Mouse (Mus musculus): ENCODE measurements at regions not wholly inside any gene's neighbourhood (a gene's known extent, or its start where the extent isn't known, plus 50 kb on each side); places are given as distances from the start of the nearest gene placed in this dataset.

DNA sequence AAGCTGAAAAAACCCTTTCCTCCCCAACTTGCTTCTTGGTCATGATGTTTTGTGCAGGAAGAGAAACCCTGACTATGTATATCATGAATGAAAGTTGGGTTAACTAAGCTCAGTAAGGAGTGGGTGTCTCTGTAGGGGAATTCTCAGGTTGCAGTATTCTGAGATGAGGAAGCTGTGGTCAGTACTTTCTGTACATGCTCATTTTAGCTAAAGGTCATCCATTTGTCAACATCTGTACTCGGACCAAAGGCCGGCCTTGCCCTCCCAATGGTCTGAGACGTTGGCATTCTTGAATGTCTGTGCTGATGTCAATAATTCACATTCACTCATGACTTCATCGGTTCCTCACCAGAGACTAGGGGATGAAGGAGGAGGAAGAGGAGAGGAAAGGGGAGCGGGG lies 94.9 kb upstream of the Parp11 start:
- no peak for DNase-seq

DNA sequence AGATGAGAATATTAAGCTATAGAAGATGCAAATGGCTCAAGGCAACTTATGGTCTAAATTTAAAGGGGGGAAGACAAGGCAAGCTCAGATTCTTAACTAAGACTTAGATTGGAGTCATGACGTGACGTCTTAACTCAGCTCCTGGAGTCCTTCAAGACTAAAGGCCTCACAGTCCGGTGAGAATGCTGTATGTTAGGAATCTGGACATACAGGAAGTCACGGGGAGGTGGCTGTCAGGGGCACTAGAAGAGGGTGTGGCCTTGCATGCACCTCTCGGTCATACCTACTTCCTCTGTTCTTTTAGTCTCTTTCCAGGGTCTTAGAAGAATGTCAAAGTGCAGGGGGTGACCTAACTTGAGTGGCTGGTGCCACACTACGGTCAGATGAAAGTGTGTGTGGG lies 91.5 kb upstream of the Parp11 start:
- no peak for DNase-seq

DNA sequence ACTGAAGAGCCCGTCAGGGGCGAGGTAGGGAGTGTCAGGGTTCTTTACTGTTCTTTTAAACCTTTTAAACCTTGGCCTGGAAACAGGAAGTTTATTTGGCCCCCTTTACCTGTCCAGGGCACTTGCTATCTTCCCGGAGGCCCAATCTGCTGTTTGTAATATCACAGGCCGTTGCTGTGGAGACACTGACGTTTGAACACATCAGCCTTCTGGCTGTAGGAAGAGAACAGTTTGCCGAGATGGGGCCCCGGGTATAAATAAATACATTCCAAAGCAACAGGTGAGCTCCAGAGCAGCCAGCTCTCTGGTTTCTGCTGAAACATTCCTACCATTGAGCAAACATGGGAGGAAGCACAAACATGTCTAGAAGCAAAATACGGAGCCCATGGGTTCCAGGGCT lies 90.2 kb upstream of the Parp11 start:
- no peak for DNase-seq

DNA sequence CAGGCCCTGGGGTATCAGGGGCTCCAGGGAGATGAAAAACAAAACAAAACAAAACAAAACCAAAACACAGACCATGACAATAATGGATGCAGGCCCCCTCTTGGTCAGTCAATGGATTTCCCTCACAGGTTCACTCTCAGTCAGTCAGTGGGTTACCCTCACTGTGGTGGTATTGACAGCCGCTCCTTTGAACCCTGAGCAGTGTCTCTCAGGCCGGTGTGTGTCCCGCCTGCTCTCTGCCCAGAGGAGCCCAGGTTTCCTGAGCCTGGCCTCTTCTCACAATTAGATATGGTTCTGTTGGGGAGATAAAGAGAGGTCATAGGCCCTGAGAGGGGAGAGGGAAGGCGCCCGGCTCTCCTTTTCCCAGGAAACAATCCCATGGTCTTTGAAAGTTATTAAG lies 87.8 kb upstream of the Parp11 start:
- no peak for DNase-seq

DNA sequence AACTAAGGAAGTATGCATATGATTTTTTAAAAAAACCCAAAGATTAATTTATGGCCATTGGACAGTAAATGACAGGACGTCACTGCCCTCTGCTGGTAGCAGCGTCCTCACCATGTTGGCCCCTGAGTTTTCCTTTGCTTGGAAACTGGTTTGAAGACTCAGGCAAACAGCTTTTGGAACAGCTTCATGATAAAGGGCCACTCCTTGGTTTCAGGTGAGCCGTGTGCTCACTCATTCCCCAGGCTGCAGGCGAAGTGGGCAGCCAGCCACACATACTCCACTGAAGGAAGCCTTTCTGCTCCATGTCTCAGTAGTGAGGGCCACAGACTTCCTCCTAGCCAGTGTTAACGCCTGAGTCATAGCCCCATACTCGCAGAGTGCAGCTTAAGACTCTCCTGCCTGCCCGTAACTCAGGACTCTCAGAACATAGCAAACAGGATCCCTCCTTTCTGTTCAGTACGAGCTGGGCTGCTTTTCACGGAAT lies 87.2 kb upstream of the Parp11 start:
- peak; percentile 85 for DNase-seq

DNA sequence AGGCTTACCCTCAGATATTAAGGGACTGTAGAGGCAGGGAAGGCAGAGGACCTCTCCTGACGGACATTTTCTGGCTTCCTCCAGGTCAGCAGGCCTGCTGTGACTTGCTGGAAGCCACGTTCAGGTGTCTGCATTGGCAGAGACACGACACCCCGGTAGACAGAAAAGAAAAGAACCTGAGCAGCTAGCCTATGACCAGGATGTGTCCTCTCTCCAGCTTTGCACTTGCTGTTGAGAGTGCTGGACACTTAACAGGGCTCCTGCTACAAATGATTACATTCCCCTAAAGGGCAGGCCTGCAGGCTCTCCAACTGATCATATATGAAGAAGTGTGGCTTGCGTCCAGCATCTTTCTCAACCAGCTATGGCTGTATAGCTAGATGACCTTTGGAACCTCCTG lies 84.5 kb upstream of the Parp11 start:
- DNase-seq = no peak

DNA sequence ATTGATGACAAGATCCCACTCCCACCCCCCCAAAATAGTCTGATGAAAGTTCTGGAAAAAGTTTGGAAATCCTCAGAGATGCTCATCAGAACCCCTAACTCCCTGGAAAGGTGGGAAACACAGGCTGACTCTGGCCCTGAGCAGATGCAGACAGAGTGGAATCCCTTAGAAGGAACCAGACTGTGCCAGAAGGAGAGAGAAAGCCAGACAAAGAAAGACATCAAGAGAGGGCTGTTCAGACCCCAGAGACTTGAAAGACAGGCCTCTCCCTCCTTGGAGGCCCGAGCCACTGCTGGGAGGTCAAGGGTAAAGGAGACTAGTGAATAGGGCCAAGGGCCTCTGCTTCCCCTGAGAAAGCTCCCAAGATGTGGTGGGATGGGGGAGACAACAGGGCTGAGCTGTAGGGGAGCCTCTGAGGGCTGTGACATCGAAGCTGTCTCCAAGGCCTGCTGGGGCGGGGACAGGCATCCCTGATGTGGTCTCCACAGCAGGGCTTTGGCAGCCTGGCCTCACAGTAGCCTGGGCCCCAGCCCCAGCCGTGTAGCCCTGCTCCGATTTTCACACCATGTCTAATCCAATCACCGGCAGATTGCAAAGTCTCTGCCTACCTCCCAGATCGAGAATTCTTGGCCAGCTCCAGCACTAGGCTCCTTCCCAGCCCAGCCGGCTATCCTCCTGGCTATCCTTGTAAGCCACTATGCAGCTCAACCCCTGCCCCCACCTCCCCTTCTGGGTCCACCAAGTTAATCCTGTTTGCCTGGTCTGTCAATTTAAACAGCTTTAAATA lies 83.5 kb upstream of the Parp11 start:
- DNase-seq = no peak

DNA sequence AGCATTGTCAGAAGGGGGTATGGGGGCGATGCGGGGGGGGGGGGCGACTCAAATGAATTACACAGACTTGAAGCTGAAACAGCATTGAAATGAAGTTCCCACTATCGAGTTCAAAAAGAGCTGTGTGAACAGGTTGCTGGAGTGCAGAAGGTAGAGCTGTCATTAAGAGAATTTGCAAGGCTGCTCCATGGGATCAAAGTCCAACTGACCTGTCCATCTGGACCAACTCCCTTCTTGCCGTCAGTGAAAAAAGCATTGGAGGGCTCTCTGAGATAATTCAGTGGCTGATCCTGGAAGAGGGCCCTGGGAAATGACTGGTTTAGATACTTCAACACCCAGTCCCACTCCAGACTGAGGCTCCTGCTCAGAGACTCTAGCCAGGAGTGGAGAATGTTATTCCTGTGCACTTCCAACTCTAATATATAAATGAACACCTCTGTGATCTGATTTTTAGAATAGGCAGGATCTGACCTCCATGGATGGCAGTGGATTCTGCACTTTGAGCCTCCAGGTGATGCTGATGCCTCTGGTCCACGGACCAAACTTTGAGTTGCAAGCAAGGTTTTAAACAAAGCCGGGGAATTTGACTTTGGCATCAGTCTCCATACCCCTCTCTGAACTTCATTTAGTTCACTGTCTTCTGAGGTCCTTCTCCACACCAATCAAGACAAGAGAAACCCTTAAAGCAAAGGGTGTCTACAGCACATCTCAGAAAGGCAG lies 82.6 kb upstream of the Parp11 start:
- no peak for DNase-seq

DNA sequence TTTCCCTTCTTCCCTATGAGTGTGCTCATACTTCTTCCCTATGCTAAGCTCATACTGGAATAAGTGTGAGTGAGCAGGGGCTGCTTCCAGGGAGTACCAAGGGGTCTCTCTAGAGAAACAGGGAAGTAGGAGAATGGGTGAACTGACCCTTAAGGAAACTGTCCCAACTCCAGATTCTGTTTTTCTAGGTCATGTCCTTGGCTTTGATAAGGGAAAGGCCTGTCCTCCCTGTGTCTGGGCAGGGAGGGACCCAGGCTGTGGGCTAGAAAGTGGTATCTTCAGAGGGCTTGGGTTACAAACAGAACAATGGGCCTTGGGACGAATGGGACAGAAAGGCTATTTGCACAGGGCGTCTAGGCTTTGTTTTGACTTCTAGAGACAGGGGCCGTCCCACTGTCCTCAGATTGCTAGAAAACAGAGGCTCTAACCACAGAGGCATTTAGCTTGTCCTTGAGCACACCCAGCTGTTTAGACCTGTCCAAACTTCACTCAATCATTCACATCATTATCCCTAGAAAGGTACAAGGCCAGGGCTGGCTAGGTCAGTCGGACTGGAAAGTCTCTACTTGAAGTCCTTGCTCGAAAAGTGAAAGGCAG lies 82.0 kb upstream of the Parp11 start:
- no peak for DNase-seq

DNA sequence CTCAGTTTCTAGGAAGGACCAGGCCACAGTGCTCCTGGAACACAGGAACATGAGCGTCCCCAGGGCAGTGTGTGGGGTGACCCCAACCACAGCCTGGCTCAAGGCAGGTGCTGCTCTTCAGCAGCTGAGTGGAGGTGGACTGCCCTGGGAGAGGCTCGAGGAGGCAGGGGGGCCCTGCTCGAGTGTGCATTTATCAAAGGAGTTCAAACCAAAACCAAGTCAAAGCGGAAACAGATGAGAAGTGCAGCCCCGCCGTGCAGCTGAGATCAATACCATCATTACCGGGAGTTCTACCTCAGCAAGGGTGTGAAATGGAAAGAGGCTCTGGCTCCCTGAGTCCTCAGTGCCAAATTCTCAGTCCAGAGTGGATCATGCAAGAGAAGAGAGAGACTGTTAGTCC lies 81.4 kb upstream of the Parp11 start:
- no peak for DNase-seq

DNA sequence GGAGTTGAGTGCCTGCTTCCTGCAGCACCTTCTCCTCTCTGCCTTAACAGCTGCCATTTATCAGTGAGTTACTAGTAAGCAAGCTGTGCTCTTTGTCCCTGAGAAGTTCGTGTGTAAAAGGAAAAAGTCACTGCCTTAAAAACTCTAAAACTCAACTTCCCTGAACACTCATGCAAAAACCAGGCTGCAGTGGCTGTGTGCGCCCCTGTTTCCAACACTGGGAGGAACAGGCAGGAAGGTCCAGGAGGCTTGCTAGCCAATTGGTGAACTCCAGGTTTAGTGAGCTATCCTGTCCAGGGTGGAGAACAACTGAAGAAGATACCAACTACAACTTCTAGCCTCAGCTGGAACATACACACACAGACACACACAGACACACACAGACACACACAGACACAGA lies 81.0 kb upstream of the Parp11 start:
- DNase-seq = no peak

DNA sequence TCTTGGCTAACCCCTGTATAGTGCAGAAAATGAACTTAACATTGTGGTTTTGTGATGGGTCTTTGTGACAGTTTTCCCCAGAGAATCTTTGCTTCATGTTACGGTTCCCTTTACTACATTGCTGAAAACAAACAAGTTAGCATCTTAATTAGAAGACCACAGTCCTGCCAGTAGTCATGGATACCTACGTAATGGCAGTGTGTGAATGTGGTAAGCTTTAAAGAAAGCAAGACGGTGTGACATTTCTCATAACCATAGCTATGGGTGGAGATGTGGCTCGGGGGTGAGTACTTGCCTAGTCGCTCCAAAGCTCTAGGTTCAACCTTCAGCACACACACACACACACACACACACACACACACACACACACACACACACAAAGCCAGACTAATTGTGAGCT lies 73.6 kb upstream of the Parp11 start:
- DNase-seq = no peak

DNA sequence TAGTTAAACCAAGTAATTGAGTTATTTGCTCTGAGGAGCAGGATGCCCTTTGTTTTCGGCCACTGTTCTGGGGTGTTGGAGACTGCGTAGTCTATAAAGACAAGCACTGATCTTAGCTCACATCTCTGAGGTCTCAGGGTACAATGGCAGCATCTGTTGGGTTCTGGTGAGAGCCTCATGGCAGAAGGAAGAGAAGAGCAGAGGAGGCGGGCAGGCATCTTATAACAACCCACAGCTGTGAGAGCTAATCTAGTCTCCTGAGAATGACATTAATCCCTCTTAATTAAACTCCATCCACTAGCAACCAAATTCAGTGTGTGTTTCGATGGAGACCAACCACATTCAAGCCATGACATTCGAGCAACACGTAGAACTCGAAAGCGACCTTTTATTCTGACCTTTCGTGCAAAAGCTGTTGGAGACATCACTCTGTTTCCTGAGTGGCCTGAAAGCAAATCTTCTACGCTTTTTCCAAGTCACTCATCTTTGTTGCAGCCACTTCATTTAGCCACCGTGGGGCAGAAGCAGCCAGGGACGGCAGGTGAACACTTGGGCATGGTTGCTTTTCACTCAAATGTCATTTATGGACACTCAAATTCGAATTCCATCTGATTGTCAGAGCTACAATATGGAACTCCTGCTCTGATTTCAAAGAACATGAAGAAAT lies 72.7 kb upstream of the Parp11 start:
- DNase-seq = no peak

DNA sequence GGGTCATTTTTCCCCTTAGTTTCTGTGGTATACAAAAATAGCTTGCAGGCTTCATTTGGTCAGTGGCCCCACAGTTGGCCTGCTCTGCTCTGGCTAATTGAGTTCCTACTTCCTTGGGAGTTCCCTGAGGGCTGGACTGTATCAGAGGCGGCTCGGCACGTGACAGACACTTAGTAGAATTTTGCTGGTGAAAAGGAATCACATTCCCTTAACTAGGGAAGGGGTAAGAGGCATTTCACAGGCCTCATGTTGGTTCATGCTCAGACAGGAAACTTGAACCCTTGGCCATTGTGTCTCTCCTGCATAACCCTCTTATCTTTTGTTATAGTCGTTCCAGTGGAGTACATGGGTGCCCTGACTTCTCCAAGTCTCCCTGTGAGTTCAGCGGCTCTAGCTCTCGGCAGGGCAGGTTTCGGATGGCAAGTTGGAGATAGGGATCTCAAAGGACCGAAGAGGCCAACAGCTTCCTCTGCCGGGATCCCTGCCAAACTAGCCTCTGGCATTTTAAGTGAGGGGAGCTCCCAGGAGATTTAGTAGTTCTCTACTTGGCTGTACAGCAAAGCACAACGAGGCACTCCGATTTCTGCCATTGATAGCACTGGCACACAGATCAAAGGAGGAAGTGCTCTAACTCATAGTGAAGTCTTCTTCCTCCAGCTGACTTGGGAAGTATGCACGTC lies 72.0 kb upstream of the Parp11 start:
- no peak for DNase-seq

DNA sequence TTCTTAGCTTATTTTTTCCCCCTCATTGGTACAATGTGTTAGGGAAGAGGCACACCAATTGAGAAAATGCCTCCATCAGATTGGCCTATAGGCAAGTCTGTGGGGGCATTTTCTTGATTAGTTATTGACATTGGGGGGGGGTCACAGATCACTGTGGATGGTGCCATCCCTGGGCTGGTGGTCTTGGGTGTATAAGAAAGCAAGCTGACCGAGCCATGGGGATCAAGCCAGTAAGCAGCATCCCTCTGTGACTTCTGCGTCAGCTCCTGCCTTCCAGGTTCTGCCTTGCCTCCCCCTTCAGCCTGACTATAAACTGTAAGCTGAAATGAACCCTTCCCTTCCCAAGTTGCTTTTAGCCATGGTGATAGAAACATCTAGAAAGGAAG lies 71.5 kb upstream of the Parp11 start:
- no peak for DNase-seq

DNA sequence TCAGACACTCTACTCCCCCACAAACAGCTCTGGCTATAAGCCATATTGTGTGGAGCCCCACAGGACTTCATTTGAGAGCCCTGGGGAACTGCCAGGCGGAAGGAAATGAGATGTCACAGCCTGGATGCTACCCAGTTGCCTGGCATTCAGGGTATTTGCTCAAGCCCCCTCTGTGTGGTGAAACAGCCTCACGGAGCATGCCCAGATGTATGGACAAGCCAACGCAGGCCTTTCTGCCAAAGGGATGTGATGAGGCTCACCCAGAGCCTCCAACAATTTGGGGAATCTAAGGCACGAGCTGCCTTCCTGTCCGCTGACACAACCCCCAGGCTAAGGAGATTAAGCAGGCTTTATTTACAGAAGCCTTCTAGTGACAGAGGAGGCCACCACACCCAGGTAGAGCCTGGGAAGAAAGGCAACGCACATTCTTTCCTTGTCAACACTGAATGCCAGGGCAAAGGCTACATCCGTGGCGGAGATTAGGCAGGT lies 70.9 kb upstream of the Parp11 start:
- DNase-seq = no peak

DNA sequence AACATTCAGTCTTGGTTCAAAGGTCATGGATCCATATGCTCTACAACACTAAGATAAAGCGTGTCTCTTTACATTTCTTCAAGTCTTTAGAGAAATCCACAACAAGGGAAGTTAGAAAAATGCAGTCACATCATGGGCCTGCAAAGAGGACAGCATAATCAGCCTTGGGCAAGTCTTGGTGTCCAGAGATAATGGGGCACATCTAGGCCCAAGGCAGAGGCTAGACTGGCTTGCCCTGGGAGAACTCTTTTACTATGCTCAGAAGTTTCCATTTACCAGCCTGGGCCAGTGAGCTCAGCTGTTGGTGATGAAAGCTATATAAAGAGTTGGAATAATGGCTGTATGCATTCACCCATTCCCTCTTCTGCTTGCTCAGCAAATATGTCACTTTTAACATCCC lies 67.9 kb upstream of the Parp11 start:
- no peak for DNase-seq

DNA sequence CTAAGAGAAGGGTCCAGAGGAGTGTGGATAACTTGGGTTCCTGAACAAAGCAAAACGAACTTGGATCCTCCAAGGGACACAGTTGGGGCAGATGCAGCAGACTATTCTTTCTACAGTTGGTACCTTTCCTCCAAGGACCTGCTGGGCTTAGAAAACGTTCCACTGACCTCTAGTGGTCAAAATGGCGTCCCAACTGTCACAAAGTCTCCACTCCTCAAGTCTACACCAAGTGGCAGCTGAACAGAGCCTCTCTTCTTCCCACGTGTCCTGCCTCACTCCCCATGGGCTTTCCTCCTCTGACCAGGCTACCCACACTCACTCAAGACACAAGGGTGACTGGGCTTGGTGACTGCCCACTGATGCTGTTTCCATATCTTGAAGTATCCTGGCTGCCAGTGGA lies 67.1 kb upstream of the Parp11 start:
- DNase-seq = no peak

DNA sequence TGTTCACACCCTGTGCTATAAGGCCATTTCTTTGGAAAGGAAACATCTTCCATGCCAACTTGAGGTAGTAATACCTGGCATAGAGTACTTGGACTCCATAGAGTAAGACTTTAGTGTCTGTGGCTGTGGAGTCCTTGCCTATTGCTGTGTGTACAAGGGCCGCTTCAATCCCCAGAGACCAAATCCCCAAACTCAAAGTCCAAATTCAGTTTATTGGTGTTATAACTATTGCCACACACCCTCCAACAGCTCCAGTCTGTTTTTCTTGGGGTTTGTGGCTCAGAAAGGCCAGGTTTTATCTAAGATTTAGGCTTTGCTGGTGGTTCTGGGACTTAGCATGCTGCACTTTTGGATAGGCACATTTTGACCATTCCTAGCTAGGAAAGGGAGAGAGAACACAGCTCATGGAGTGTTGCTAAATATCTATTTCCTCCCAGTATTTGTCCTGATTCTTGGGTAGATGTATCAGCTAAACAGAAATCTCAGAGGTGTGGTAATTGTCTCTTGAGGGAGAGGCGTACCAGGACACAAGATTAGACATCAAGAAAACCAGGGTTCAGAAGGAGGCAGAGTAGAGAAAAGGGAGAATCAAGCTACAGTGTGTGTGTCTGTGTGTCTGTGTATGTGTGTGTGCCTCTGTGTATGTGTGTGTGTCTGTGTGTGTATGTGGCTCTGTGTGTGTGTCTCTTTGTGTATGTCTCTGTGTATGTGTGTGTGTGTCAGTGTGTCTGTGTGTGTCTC lies 65.3 kb upstream of the Parp11 start:
- no peak for DNase-seq

DNA sequence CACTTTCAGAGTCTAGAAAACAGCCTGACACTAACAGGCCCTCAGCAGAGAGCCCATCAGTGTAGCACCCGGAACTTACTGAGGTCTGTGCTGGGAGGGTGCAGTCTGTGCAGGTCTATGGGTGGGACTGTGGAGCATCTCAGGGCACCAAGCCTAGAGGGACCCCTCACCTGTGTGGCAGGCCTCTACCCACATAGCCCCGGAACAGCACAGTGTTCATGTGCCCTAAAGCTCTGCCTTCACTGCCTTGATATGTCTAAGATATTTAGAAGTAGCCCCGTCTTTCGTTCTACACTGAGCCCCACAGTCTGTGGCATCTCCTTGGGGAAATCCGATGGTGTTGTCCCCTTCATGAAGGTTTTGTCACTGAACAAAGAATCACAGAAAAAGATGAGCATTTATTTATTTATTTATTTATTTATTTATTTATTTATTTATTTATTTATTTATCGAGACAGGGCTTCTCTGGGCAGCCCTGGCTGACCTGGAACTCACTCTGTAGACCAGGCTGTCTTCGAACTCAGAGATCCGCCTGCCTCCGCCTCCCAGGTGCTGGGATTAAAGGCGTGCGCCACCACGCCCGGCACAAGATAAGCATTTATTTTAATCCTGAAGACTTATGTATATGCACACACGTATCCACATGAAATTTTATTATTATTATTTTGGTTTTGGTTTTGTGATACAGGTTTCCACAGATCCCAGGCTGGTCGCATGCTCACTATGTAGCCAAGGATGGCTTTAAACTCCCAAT lies 55.2 kb upstream of the Parp11 start:
- DNase-seq = no peak

All from right cerebral cortex, postnatal 14 days (tissue).